Mouse (Mus musculus) forelimb bud, embryonic 11.5 days (tissue): ENCODE data around the gene Hmga2.
A peak's percentile ranks its signal among the peaks of the same experiment; 100 is the strongest.
"Not testable (repeated sequence)": the region's sequence is repeated elsewhere in the genome, so short reads cannot be mapped to it uniquely, and the experiment has no call there.

ENCODE experiments used
- DNase-seq: peaks from one replicate; pipeline ENCODE4 v3.0.0-alpha.2; 2012; ENCODE audit warnings: low read depth, low spot score

The Hmga2 gene

GRCm38 (mm10) chr10:120394740-120395139 is 81.5 kb downstream of the Hmga2 start:
- DNase-seq, result no peak

- DNase-seq, result no peak
Observed at GRCm38 (mm10) chr10:120391971-120392716, 84.1 kb downstream of the Hmga2 start.

- no peak for DNase-seq
Observed at GRCm38 (mm10) chr10:120390912-120391835, 85.1 kb downstream of the Hmga2 start.

- no peak for DNase-seq
Observed at GRCm38 (mm10) chr10:120389707-120390106, 86.6 kb downstream of the Hmga2 start.

- no peak for DNase-seq
Observed at GRCm38 (mm10) chr10:120388966-120389365, 87.3 kb downstream of the Hmga2 start.

GRCm38 (mm10) chr10:120388400-120388871 is 87.8 kb downstream of the Hmga2 start:
- DNase-seq, result no peak

GRCm38 (mm10) chr10:120387105-120387504 is 89.2 kb downstream of the Hmga2 start:
- no peak for DNase-seq

GRCm38 (mm10) chr10:120384797-120385600 is 91.3 kb downstream of the Hmga2 start:
- no peak for DNase-seq

GRCm38 (mm10) chr10:120384040-120384439 is 92.2 kb downstream of the Hmga2 start:
- no peak for DNase-seq

- no peak for DNase-seq
Observed at GRCm38 (mm10) chr10:120377795-120378194, 98.5 kb downstream of the Hmga2 start.

GRCm38 (mm10) chr10:120377327-120377752 is 98.9 kb downstream of the Hmga2 start:
- DNase-seq, result no peak

GRCm38 (mm10) chr10:120375438-120375837 is 100.8 kb downstream of the Hmga2 start:
- DNase-seq, result no peak

GRCm38 (mm10) chr10:120371215-120371614 is 105.1 kb downstream of the Hmga2 start:
- DNase-seq, result no peak

- DNase-seq, result peak; percentile 82
Observed at GRCm38 (mm10) chr10:120369187-120369805, 107.0 kb downstream of the Hmga2 start.

GRCm38 (mm10) chr10:120366173-120366592 is 110.1 kb downstream of the Hmga2 start:
- not testable (repeated sequence) for DNase-seq

- peak; percentile 71 for DNase-seq
Observed at GRCm38 (mm10) chr10:120365380-120366172, 110.7 kb downstream of the Hmga2 start.

GRCm38 (mm10) chr10:120363983-120364582 is 112.2 kb downstream of the Hmga2 start:
- DNase-seq, result no peak

GRCm38 (mm10) chr10:120363298-120363982 is 112.8 kb downstream of the Hmga2 start:
- not testable (repeated sequence) for DNase-seq

- no peak for DNase-seq
Observed at GRCm38 (mm10) chr10:120354523-120355030, 121.7 kb downstream of the Hmga2 start.
